Mouse (Mus musculus): ENCODE data around the gene Rabgap1l. TPM values are rescaled to one million over a fixed set of nuclear protein-coding genes. Genes with fewer than 3 reads are reported as not detected.

Rabgap1l gene
- polyA plus RNA-seq, 1 experiment from 2014 or later = 27.0 TPM

- WGBS = 46% methylated on average over 3 of the region's 3 CpGs
- peak overlapping the region; percentile 96 for H3K4me3 ChIP-seq (replicated peaks; ENCODE audit: low read length)
These were observed 582.4 kb downstream of the Rabgap1l start for GRCm38 (mm10) chr1:160210566-160210965.

GRCm38 (mm10) chr1:160209844-160210243 lies 583.2 kb downstream of the Rabgap1l start:
- Histone ChIP-seq H3K4me1 (ENCODE audit: control insufficient read depth, insufficient read depth, low read length) (peaks cover 16% of the 10 kb centered on the region), H3K4me3 (replicated peaks; ENCODE audit: low read length) (no peak overlapping the region), H3K27me3 (ENCODE audit: control insufficient read depth, insufficient read depth, low read length) (no peaks in the 10 kb centered on the region), H3K4me2 (ENCODE audit: low read depth, low read length) (no peak overlapping the region), H3K36me3 (ENCODE audit: control insufficient read depth, insufficient read depth, low read length) (peaks cover 21% of the 10 kb centered on the region; the same call in 1 of the 2 replicates), H3K9me3 (replicated peaks; ENCODE audit: control insufficient read depth, low read length) (no peaks in the 10 kb centered on the region), H3K27ac (ENCODE audit: low read length) (no peak overlapping the region), H3K9ac (ENCODE audit: low read length) (0 out of 2 replicates have a peak overlapping the region, but pooled peaks have one; percentile 10)
- 70% methylated on average over 2 of the region's 2 CpGs for WGBS
- ATAC-seq (ENCODE audit: insufficient read depth, low FRiP score) = no peak

More at GRCm38 (mm10) chr1:160210566-160210965, 582.4 kb downstream of the Rabgap1l start:
- Histone ChIP-seq H3K4me2 (ENCODE audit: low read depth, low read length) (peak overlapping the region; percentile 70), H3K27me3 (ENCODE audit: control insufficient read depth, insufficient read depth, low read length) (no peaks in the 10 kb centered on the region), H3K36me3 (ENCODE audit: control insufficient read depth, insufficient read depth, low read length) (peaks cover 16% of the 10 kb centered on the region; the same call in 1 of the 2 replicates), H3K9me3 (replicated peaks; ENCODE audit: control insufficient read depth, low read length) (no peaks in the 10 kb centered on the region), H3K4me1 (ENCODE audit: control insufficient read depth, insufficient read depth, low read length) (peaks cover 16% of the 10 kb centered on the region), H3K27ac (ENCODE audit: low read length) (no peak overlapping the region), H3K9ac (ENCODE audit: low read length) (no peak overlapping the region)
- no peak for ATAC-seq (ENCODE audit: insufficient read depth, low FRiP score)

GRCm38 (mm10) chr1:160205486-160205885 lies 587.5 kb downstream of the Rabgap1l start:
- Histone ChIP-seq H3K9me3 (replicated peaks; ENCODE audit: control insufficient read depth, low read length) (no peaks in the 10 kb centered on the region), H3K27me3 (ENCODE audit: control insufficient read depth, insufficient read depth, low read length) (no peaks in the 10 kb centered on the region), H3K36me3 (ENCODE audit: control insufficient read depth, insufficient read depth, low read length) (peaks cover 32% of the 10 kb centered on the region), H3K4me2 (ENCODE audit: low read depth, low read length) (no peak overlapping the region), H3K4me1 (ENCODE audit: control insufficient read depth, insufficient read depth, low read length) (0 out of 2 replicates have a peak, but pooled peaks cover 3% of the 10 kb centered on the region), H3K27ac (ENCODE audit: low read length) (no peak overlapping the region), H3K4me3 (replicated peaks; ENCODE audit: low read length) (no peak overlapping the region), H3K9ac (ENCODE audit: low read length) (no peak overlapping the region)
- no peak for ATAC-seq (ENCODE audit: insufficient read depth, low FRiP score)

- WGBS = under 1% methylated on average over 13 of the region's 13 CpGs
- Histone ChIP-seq H3K4me2 (ENCODE audit: low read depth, low read length) (peak overlapping the region; percentile 88), H3K9ac (ENCODE audit: low read length) (peak overlapping the region; percentile 92), H3K36me3 (ENCODE audit: control insufficient read depth, insufficient read depth, low read length) (peaks cover 4% of the 10 kb centered on the region), H3K9me3 (replicated peaks; ENCODE audit: control insufficient read depth, low read length) (no peaks in the 10 kb centered on the region), H3K4me3 (replicated peaks; ENCODE audit: low read length) (peak overlapping the region; percentile 75), H3K27ac (ENCODE audit: low read length) (peak overlapping the region; percentile 77), H3K4me1 (ENCODE audit: control insufficient read depth, insufficient read depth, low read length) (peaks cover 3% of the 10 kb centered on the region; the same call in 1 of the 2 replicates), H3K27me3 (ENCODE audit: control insufficient read depth, insufficient read depth, low read length) (no peaks in the 10 kb centered on the region)
- ATAC-seq (ENCODE audit: insufficient read depth, low FRiP score) = no peak; the same call in 1 of the 2 replicates
These were observed 597.7 kb downstream of the Rabgap1l start for GRCm38 (mm10) chr1:160195337-160195663.

- Histone ChIP-seq H3K4me2 (ENCODE audit: low read depth, low read length) (peak within 1 kb of the TSS; percentile 88), H3K9me3 (replicated peaks; ENCODE audit: control insufficient read depth, low read length) (no peaks in the 10 kb centered on the region), H3K27ac (ENCODE audit: low read length) (peak within 1 kb of the TSS; percentile 77), H3K9ac (ENCODE audit: low read length) (peak within 1 kb of the TSS; percentile 92), H3K4me1 (ENCODE audit: control insufficient read depth, insufficient read depth, low read length) (peaks cover 3% of the 10 kb centered on the region; the same call in 1 of the 2 replicates), H3K36me3 (ENCODE audit: control insufficient read depth, insufficient read depth, low read length) (peaks cover 3% of the 10 kb centered on the region; the same call in 1 of the 2 replicates), H3K27me3 (ENCODE audit: control insufficient read depth, insufficient read depth, low read length) (no peaks in the 10 kb centered on the region), H3K4me3 (replicated peaks; ENCODE audit: low read length) (peak within 1 kb of the TSS; percentile 75)
- ATAC-seq (ENCODE audit: insufficient read depth, low FRiP score) = peak; percentile 99
- WGBS = 6% methylated on average over 31 of the region's 31 CpGs
These were observed 598.3 kb downstream of the Rabgap1l start, which contains the start of gene Mrps14 for GRCm38 (mm10) chr1:160194529-160195336. Gene Mrps14 (plus strand): TSS chr1:160195215.

- Histone ChIP-seq H3K4me3 (replicated peaks; ENCODE audit: low read length) (no peak overlapping the region), H3K27ac (ENCODE audit: low read length) (no peak overlapping the region), H3K4me1 (ENCODE audit: control insufficient read depth, insufficient read depth, low read length) (no peaks in the 10 kb centered on the region), H3K36me3 (ENCODE audit: control insufficient read depth, insufficient read depth, low read length) (no peaks in the 10 kb centered on the region), H3K9me3 (replicated peaks; ENCODE audit: control insufficient read depth, low read length) (no peaks in the 10 kb centered on the region), H3K9ac (ENCODE audit: low read length) (no peak overlapping the region), H3K4me2 (ENCODE audit: low read depth, low read length) (0 out of 2 replicates have a peak overlapping the region, but pooled peaks have one; percentile 27), H3K27me3 (ENCODE audit: control insufficient read depth, insufficient read depth, low read length) (no peaks in the 10 kb centered on the region)
- ATAC-seq (ENCODE audit: insufficient read depth, low FRiP score) = peak; percentile 33; the same call in 1 of the 2 replicates
- WGBS = 20% methylated on average over 5 of the region's 5 CpGs
These were observed 608.5 kb downstream of the Rabgap1l start for GRCm38 (mm10) chr1:160184506-160184905.

- peak; percentile 47; the same call in 1 of the 2 replicates for ATAC-seq (ENCODE audit: insufficient read depth, low FRiP score)
These were observed 611.8 kb downstream of the Rabgap1l start for GRCm38 (mm10) chr1:160181216-160181615.

GRCm38 (mm10) chr1:160176903-160177302 lies 616.1 kb downstream of the Rabgap1l start:
- 73% methylated on average over 8 of the region's 8 CpGs for WGBS
- Histone ChIP-seq H3K27ac (ENCODE audit: low read length) (no peak overlapping the region), H3K4me1 (ENCODE audit: control insufficient read depth, insufficient read depth, low read length) (no peaks in the 10 kb centered on the region), H3K9me3 (replicated peaks; ENCODE audit: control insufficient read depth, low read length) (no peaks in the 10 kb centered on the region), H3K36me3 (ENCODE audit: control insufficient read depth, insufficient read depth, low read length) (no peaks in the 10 kb centered on the region), H3K4me2 (ENCODE audit: low read depth, low read length) (no peak overlapping the region), H3K9ac (ENCODE audit: low read length) (no peak overlapping the region), H3K27me3 (ENCODE audit: control insufficient read depth, insufficient read depth, low read length) (no peaks in the 10 kb centered on the region), H3K4me3 (replicated peaks; ENCODE audit: low read length) (no peak overlapping the region)
- ATAC-seq (ENCODE audit: insufficient read depth, low FRiP score) = no peak

More at GRCm38 (mm10) chr1:160181216-160181615, 611.8 kb downstream of the Rabgap1l start:
- Histone ChIP-seq H3K4me1 (ENCODE audit: control insufficient read depth, insufficient read depth, low read length) (no peaks in the 10 kb centered on the region), H3K9me3 (replicated peaks; ENCODE audit: control insufficient read depth, low read length) (no peaks in the 10 kb centered on the region), H3K9ac (ENCODE audit: low read length) (no peak overlapping the region), H3K4me2 (ENCODE audit: low read depth, low read length) (no peak overlapping the region), H3K27ac (ENCODE audit: low read length) (no peak overlapping the region), H3K4me3 (replicated peaks; ENCODE audit: low read length) (no peak overlapping the region), H3K36me3 (ENCODE audit: control insufficient read depth, insufficient read depth, low read length) (no peaks in the 10 kb centered on the region), H3K27me3 (ENCODE audit: control insufficient read depth, insufficient read depth, low read length) (no peaks in the 10 kb centered on the region)
- 64% methylated on average over 4 of the region's 4 CpGs for WGBS

Measured in stomach, embryonic 16.5 days (tissue).